Mouse (Mus musculus) cortical plate, adult 2 months (tissue): ENCODE results near the gene Phldb2. TPM values are rescaled to one million over a fixed set of nuclear protein-coding genes. Genes with fewer than 3 reads are reported as not detected.

Experiments used
- H3K27ac ChIP-seq: fragments of 200-500 bp; 2 replicates; pipeline ENCODE4 v1.5.1; 2012; ENCODE audit warnings: low read length, control low read depth, inconsistent platforms; ENCODE audit not compliant: insufficient read depth
- H3K4me1 ChIP-seq: fragments of 200-500 bp; 2 replicates; pipeline ENCODE4 v1.6.1; 2011; ENCODE audit warnings: low read length; ENCODE audit not compliant: control insufficient read depth, insufficient read depth
- H3K4me3 ChIP-seq: fragments of 200-500 bp; 2 replicates; pipeline ENCODE4 v1.5.1; 2011; ENCODE audit warnings: mild to moderate bottlenecking, low read length, control low read depth; ENCODE audit not compliant: insufficient read depth
- CTCF ChIP-seq: fragments of 200-500 bp; IDR thresholded peaks from 2 replicates; pipeline ENCODE4 v1.5.1; 2011; ENCODE audit warnings: mild to moderate bottlenecking, control low read depth, low read length; ENCODE audit not compliant: insufficient read depth; ENCODE audit errors: extremely low read depth
- POLR2A ChIP-seq: fragments of 200-500 bp; IDR thresholded peaks from 2 replicates; pipeline ENCODE4 v1.6.1; 2011; ENCODE audit warnings: mild to moderate bottlenecking, low read length, control low read depth; ENCODE audit not compliant: insufficient read depth; ENCODE audit errors: extremely low read depth
- polyA plus RNA-seq: library from polyadenylated mRNA; depleted of rRNA; stranded (reverse); fragments of >200 nt; gene quantifications from 2 replicates; pipeline ENCODE4 v1.2.3, GENCODE M21; 2012

Phldb2 gene
- polyA plus RNA-seq, 1 experiment = 5.4 TPM

DNA sequence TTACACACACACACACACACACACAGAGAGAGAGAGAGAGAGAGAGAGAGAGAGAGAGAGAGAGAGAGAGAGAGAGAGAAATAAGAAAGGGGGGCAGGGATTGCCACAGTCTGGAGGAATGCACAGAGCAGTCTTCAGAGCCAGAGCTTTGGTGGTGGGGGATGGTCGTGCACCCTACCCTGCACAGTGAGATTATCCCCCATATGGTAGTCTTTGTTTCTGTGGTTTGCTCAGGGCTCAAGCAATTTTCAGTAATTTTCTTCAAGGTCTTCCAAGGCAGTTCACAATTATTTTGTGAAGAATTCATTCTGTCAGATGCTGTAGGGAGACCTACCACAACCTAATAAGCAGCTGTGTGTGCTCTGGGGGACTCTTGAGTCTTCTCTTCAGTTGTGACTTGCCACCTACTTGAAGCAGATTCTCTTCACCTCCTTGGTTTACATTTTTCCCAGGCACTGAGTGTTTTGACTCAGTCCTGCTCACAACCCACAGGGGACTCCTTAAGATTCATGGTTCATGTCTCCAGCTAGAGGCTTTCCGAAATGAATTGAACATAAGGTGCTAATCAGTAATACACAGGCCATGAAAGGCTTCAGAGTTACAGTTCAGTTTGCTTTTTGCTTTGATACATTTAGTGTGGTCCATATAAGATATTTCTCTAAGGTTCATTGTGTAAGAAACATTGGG is 18.5 kb downstream of the Phldb2 start:
- TF ChIP-seq CTCF (no peak), POLR2A (no peak)
- Histone ChIP-seq H3K4me1 (no peaks in the 10 kb centered on the region), H3K4me3 (no peak overlapping the region), H3K27ac (no peak overlapping the region)

DNA sequence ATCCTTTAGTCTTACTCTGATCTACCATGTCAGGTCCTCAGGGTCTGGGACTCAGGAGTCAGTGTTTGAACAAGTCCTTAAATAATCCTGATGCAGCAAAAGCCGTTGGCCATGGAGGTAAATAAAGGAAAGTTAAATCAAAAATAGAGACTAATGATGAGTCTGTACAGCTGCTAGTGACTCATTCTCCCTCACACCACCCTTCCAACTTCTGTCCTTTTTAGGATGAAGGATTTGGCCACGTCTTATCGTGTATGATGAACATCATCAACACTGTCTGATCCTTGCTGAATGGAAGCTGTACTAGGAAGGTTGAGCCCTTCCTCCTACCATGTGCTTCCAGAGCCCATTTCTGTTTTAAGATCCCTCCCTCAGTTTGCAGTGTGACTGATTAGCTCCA is 23.1 kb downstream of the Phldb2 start:
- no peaks in the 10 kb centered on the region for H3K4me1 ChIP-seq
- no peak overlapping the region for H3K4me3 ChIP-seq
- TF ChIP-seq CTCF = no peak
- TF ChIP-seq POLR2A = no peak
- H3K27ac ChIP-seq = no peak overlapping the region

DNA sequence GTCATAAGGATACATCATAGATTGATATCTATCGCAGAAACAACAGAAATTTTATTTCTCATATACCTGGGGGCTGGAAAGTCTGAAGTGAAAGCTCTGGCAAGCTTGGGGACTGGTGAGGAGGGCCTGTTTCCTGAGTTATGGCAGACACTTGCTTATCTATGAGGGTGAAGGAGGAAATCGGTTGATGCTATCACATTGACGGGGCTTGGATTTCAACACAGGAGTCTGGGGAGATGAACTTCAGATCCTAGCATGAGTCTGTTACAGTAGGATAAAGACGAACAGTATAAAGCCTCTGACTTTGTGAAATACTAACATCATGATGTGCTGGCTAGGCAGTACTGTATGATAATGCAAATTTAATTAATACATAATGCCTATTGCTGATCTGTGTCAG is 25.3 kb downstream of the Phldb2 start:
- TF ChIP-seq CTCF (no peak), POLR2A (no peak)
- Histone ChIP-seq H3K4me3 (no peak overlapping the region), H3K4me1 (no peaks in the 10 kb centered on the region), H3K27ac (no peak overlapping the region)

DNA sequence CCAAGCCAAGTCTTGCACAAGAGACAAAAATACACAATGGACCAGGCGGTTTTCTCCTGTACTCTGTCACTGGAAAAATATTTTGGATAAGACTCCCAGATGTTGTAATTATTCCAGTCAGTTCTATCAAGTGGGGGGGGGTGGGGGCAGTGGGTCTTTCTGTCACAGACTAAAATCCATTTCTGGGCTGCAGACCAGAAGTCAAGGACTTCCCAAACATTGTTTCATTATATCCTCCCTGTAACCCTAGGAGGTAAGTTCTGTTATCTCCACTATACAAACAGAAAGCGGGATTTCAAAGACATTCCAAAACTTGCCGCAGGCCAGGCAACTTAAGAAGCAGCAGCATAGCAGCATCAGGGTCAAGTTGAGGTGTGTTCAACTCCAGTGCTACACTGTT is 25.8 kb downstream of the Phldb2 start:
- H3K27ac ChIP-seq = no peak overlapping the region
- H3K4me1 ChIP-seq = no peaks in the 10 kb centered on the region
- H3K4me3 ChIP-seq = no peak overlapping the region
- TF ChIP-seq POLR2A (no peak), CTCF (no peak)

DNA sequence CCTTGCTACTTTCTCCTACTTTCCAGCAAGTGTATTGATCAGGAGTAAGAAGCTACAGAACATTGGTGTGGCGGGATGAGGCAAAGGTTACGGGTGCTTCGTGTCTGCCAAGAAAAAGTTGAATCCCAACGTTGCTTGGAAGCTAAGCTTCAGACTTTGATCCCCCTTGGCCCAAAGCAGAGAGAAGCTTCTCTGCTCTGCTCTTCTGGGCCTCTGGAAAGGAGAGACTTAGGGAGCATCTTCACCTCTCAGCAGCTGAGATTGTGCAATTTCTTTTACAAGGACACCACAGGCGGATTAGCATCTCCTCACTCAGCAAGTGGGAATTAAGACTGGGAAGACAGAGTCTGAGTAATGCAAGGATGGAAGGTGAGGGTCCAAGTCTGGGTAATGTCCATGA is 26.5 kb downstream of the Phldb2 start:
- no peak overlapping the region; the same call in 1 of the 2 replicates for H3K27ac ChIP-seq
- H3K4me1 ChIP-seq = no peaks in the 10 kb centered on the region
- no peak overlapping the region for H3K4me3 ChIP-seq
- no peak for TF ChIP-seq CTCF
- TF ChIP-seq POLR2A = no peak

DNA sequence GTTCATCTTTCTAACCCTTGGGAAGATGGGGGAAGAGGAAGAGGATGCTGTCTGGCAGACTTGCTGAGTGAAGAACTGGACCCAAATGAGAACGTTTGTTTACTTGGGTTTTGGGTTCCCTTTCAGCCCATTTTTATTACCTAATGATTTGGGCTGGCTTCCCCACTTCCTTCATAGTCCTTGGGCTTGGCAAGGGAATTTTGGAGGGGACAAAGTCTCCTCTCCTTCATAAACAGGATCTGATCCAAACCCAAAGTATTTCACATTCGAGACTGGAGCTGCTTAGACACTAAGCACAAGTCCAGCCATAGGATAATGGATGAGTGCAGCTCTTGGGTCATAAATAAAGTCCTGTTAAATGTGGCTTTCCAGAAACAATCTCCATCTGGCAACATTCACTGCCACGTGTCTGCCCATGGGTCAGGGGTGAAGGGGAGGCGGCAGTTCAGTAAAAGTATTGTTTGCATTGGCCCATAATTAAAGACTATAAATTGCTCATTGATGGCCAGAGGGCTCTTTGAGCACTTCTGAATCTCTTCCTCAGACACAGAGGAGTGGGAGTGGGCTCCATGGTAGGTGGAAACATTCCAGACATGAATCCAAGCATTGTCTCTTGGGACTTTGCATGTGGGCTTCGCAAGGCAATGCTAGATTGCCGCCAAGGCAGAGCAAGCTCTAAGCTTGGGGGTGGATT is 29.5 kb downstream of the Phldb2 start:
- H3K4me3 ChIP-seq = no peak overlapping the region
- TF ChIP-seq CTCF (no peak), POLR2A (no peak)
- H3K4me1 ChIP-seq = no peaks in the 10 kb centered on the region
- no peak overlapping the region for H3K27ac ChIP-seq

DNA sequence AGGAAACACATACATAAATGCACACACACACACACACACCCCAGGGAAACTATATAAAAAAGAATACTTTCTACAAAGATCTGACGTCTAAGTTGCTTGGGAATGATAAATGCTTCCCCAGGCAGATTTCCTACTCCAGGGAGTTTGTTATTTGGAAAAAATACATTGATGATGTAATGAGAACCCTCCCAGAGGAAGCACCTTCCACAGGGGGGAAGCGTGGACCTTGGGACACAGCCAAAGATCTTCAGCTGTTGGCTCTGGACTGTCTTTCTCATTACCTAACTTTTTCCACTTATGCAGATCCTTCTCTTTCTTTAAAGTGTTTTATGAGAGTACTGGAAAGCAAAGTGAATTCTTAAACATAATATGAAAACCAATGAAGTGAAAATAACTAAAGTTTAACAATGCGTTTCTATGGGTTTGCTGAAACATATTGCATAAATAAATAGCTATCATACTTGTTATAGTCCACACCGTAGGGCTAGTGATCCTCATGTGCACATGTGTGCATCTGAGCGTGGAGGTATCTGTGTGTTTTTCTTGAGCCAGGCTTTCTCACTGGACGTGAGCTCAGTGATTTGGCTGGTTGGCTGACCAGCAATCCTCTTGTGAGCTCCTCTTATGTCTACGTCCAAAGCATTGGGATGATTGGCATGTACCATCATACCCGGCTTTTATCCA is 30.7 kb downstream of the Phldb2 start:
- Histone ChIP-seq H3K4me3 (no peak overlapping the region), H3K4me1 (no peaks in the 10 kb centered on the region), H3K27ac (no peak overlapping the region)
- TF ChIP-seq CTCF = no peak
- no peak for TF ChIP-seq POLR2A

DNA sequence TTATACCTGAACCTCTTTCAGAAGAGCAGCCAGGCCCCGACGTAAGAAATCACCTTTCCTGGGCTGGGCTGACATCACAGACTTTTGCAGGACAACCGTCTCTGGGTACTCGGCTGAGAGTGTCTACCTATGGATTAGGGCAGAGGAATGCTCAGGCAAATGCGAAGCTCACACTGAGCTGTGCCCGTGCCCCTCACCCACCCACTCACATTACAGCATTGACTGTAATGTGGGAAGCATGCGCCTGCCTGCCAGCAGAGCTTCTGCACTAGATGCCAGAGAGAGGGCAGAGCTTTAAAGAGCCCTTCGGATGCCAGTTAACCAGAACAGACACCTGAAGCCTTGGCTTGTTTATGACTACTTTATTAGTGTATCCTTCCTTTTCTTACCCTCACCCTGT is 33.8 kb downstream of the Phldb2 start:
- Histone ChIP-seq H3K4me1 (no peaks in the 10 kb centered on the region), H3K27ac (no peak overlapping the region), H3K4me3 (no peak overlapping the region)
- TF ChIP-seq CTCF = no peak
- TF ChIP-seq POLR2A = no peak

DNA sequence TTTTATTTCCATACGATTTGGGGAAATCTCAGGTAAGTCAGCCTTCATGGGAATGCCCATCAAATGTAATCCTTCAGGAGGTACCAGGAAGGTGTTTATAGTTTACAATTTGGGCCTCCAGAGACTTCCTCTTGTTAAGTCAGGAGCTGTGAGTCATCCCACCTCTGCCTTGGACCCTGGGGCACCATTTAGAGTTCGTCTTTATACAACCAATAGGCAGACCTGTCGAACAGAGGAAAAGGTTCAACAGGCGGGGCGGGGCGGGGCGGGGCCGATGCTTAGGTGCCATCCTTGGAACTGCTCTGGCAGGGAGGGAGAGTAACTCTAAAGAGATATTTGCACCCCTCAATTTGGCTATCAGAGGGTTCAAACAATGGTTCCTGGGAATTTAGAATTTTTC is 49.8 kb downstream of the Phldb2 start:
- Histone ChIP-seq H3K27ac (no peak overlapping the region), H3K4me1 (no peaks in the 10 kb centered on the region), H3K4me3 (no peak overlapping the region)
- no peak for TF ChIP-seq CTCF
- TF ChIP-seq POLR2A = no peak
